Mouse (Mus musculus): ENCODE results near the gene 5730522E02Rik. TPM values are rescaled to one million over a fixed set of nuclear protein-coding genes. Genes with fewer than 3 reads are reported as not detected.

The 5730522E02Rik gene
- polyA plus RNA-seq, 1 experiment from 2014 or later, result 1.9 TPM

- Histone ChIP-seq H3K4me2 (ENCODE audit: low read length) (no peak overlapping the region), H3K36me3 (ENCODE audit: control insufficient read depth, insufficient read depth, low read length) (no peaks in the 10 kb centered on the region), H3K4me3 (ENCODE audit: low read depth, low read length) (no peak overlapping the region), H3K27me3 (replicated peaks; ENCODE audit: control insufficient read depth, insufficient read depth, low read length) (no peaks in the 10 kb centered on the region), H3K9me3 (ENCODE audit: control insufficient read depth, low read length) (no peaks in the 10 kb centered on the region), H3K4me1 (replicated peaks; ENCODE audit: control insufficient read depth, insufficient read depth, low read length) (no peaks in the 10 kb centered on the region), H3K9ac (ENCODE audit: low read length) (no peak overlapping the region), H3K27ac (ENCODE audit: low read depth) (no peak overlapping the region)
- ATAC-seq (replicated peaks; ENCODE audit: low FRiP score, low TSS enrichment, low read depth) (no peak), DNase-seq (ENCODE audit: low spot score) (no peak)
- 86% methylated on average over 1 of the region's 1 CpGs for WGBS
These were observed 530.7 kb downstream of the 5730522E02Rik start for GRCm38 (mm10) chr11:25679856-25680255.

DNA sequence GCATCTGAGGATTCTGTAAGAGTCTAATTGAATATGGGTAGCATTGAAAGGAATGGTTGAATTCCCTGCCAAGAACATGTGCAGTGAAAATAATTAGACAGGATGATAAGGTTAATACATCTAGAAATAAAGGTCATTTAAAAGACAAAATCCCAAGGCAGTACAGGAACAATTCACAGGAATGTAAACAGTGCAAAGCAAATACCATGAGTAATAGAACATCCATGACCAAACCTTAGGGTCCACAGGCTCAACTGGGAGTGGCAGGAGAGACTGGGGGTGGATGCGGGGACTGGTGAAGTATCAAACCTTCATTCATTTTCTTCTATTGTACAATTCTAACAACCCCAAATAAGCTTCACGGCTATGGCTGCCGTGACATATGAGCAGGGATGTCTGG, 536.4 kb downstream of the 5730522E02Rik start:
- H3K27ac ChIP-seq (ENCODE audit: low read depth), result no peak overlapping the region
- no peaks in the 10 kb centered on the region for H3K4me1 ChIP-seq (replicated peaks; ENCODE audit: control insufficient read depth, insufficient read depth, low read length)
- H3K4me3 ChIP-seq (ENCODE audit: low read depth, low read length), result no peak overlapping the region
- WGBS, result 82% methylated on average over 3 of the region's 3 CpGs
- ATAC-seq (replicated peaks; ENCODE audit: low FRiP score, low TSS enrichment, low read depth), result no peak
- H3K27me3 ChIP-seq (replicated peaks; ENCODE audit: control insufficient read depth, insufficient read depth, low read length), result no peaks in the 10 kb centered on the region
- DNase-seq (ENCODE audit: low spot score), result no peak
- H3K9me3 ChIP-seq (ENCODE audit: control insufficient read depth, low read length), result no peaks in the 10 kb centered on the region
- H3K9ac ChIP-seq (ENCODE audit: low read length), result no peak overlapping the region
- H3K4me2 ChIP-seq (ENCODE audit: low read length), result no peak overlapping the region
- no peaks in the 10 kb centered on the region for H3K36me3 ChIP-seq (ENCODE audit: control insufficient read depth, insufficient read depth, low read length)

DNA sequence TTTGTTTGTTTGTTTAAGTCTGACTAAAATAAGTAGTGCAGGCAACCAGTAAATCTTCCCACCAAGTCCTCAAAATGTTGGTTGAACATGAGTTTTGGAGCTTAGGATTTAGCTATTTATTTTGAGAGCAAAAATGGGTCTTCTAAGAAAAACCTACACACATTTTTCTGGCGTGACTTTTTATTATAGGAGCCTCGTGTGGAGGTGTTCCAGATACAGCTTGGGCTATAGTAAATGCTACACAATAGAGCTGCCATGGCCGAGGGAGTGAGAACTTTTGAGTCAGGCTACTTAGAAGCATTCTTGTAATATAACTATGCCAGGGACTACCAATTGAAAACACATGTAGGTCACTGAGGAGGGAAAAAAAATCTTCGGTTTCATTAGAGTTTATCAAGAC, 540.5 kb downstream of the 5730522E02Rik start:
- no peak overlapping the region for H3K4me3 ChIP-seq (ENCODE audit: low read depth, low read length)
- no peaks in the 10 kb centered on the region for H3K36me3 ChIP-seq (ENCODE audit: control insufficient read depth, insufficient read depth, low read length)
- no peak for ATAC-seq (replicated peaks; ENCODE audit: low FRiP score, low TSS enrichment, low read depth)
- WGBS, result 66% methylated on average over 4 of the region's 4 CpGs
- no peaks in the 10 kb centered on the region for H3K27me3 ChIP-seq (replicated peaks; ENCODE audit: control insufficient read depth, insufficient read depth, low read length)
- no peaks in the 10 kb centered on the region for H3K4me1 ChIP-seq (replicated peaks; ENCODE audit: control insufficient read depth, insufficient read depth, low read length)
- no peak overlapping the region for H3K27ac ChIP-seq (ENCODE audit: low read depth)
- H3K9me3 ChIP-seq (ENCODE audit: control insufficient read depth, low read length), result no peaks in the 10 kb centered on the region
- no peak overlapping the region for H3K4me2 ChIP-seq (ENCODE audit: low read length)
- no peak for DNase-seq (ENCODE audit: low spot score)
- H3K9ac ChIP-seq (ENCODE audit: low read length), result no peak overlapping the region

- no peak overlapping the region for H3K4me3 ChIP-seq (ENCODE audit: low read depth, low read length)
- no peaks in the 10 kb centered on the region for H3K36me3 ChIP-seq (ENCODE audit: control insufficient read depth, insufficient read depth, low read length)
- H3K4me2 ChIP-seq (ENCODE audit: low read length), result no peak overlapping the region
- DNase-seq (ENCODE audit: low spot score), result no peak
- H3K9ac ChIP-seq (ENCODE audit: low read length), result no peak overlapping the region
- ATAC-seq (replicated peaks; ENCODE audit: low FRiP score, low TSS enrichment, low read depth), result no peak
- 71% methylated on average over 3 of the region's 3 CpGs for WGBS
- H3K27me3 ChIP-seq (replicated peaks; ENCODE audit: control insufficient read depth, insufficient read depth, low read length), result no peaks in the 10 kb centered on the region
- no peaks in the 10 kb centered on the region for H3K9me3 ChIP-seq (ENCODE audit: control insufficient read depth, low read length)
- no peaks in the 10 kb centered on the region for H3K4me1 ChIP-seq (replicated peaks; ENCODE audit: control insufficient read depth, insufficient read depth, low read length)
- H3K27ac ChIP-seq (ENCODE audit: low read depth), result no peak overlapping the region
These were observed 545.9 kb downstream of the 5730522E02Rik start for GRCm38 (mm10) chr11:25664562-25665104.

DNA sequence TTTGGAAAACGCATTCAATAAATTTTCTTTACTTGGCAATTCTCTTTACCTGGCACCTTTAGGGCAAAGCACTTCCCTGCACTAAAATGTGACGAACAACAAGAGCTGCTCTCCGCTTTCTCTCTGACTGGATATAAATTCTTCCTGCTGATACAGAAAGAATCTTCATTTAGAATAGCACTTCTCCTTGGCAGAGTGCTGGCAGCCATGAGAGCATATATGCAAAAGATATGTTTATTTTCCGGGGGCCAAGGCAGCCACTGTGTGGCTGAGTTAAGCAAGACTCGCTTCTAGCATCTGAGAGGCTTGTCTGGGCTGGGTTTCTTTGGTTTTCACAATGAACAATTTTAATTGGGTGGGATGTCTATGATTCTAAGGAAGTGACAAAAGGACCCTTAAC, 564.3 kb downstream of the 5730522E02Rik start:
- H3K4me2 ChIP-seq (ENCODE audit: low read length), result no peak overlapping the region
- no peaks in the 10 kb centered on the region for H3K36me3 ChIP-seq (ENCODE audit: control insufficient read depth, insufficient read depth, low read length)
- no peak overlapping the region for H3K27ac ChIP-seq (ENCODE audit: low read depth)
- ATAC-seq (replicated peaks; ENCODE audit: low FRiP score, low TSS enrichment, low read depth), result no peak
- no peaks in the 10 kb centered on the region for H3K9me3 ChIP-seq (ENCODE audit: control insufficient read depth, low read length)
- no peak overlapping the region for H3K9ac ChIP-seq (ENCODE audit: low read length)
- H3K27me3 ChIP-seq (replicated peaks; ENCODE audit: control insufficient read depth, insufficient read depth, low read length), result no peaks in the 10 kb centered on the region
- DNase-seq (ENCODE audit: low spot score), result no peak
- WGBS, result 75% methylated on average over 5 of the region's 5 CpGs
- no peaks in the 10 kb centered on the region for H3K4me1 ChIP-seq (replicated peaks; ENCODE audit: control insufficient read depth, insufficient read depth, low read length)
- H3K4me3 ChIP-seq (ENCODE audit: low read depth, low read length), result no peak overlapping the region

- H3K4me3 ChIP-seq (ENCODE audit: low read depth, low read length), result no peak overlapping the region
- no peak overlapping the region; the same call in 1 of the 2 replicates for H3K4me2 ChIP-seq (ENCODE audit: low read length)
- H3K27me3 ChIP-seq (replicated peaks; ENCODE audit: control insufficient read depth, insufficient read depth, low read length), result no peaks in the 10 kb centered on the region
- no peak overlapping the region for H3K27ac ChIP-seq (ENCODE audit: low read depth)
- no peak overlapping the region for H3K9ac ChIP-seq (ENCODE audit: low read length)
- WGBS, result 60% methylated on average over 22 of the region's 22 CpGs
- no peaks in the 10 kb centered on the region for H3K9me3 ChIP-seq (ENCODE audit: control insufficient read depth, low read length)
- no peak for ATAC-seq (replicated peaks; ENCODE audit: low FRiP score, low TSS enrichment, low read depth)
- no peak for DNase-seq (ENCODE audit: low spot score)
- H3K4me1 ChIP-seq (replicated peaks; ENCODE audit: control insufficient read depth, insufficient read depth, low read length), result no peaks in the 10 kb centered on the region
- H3K36me3 ChIP-seq (ENCODE audit: control insufficient read depth, insufficient read depth, low read length), result no peaks in the 10 kb centered on the region
These were observed 565.6 kb downstream of the 5730522E02Rik start for GRCm38 (mm10) chr11:25644767-25645622.

GRCm38 (mm10) chr11:25606886-25607285, 603.7 kb downstream of the 5730522E02Rik start:
- no peak overlapping the region for H3K9ac ChIP-seq (ENCODE audit: low read length)
- no peaks in the 10 kb centered on the region for H3K9me3 ChIP-seq (ENCODE audit: control insufficient read depth, low read length)
- no peaks in the 10 kb centered on the region for H3K4me1 ChIP-seq (replicated peaks; ENCODE audit: control insufficient read depth, insufficient read depth, low read length)
- ATAC-seq (replicated peaks; ENCODE audit: low FRiP score, low TSS enrichment, low read depth) (no peak), DNase-seq (ENCODE audit: low spot score) (no peak)
- no peak overlapping the region for H3K4me2 ChIP-seq (ENCODE audit: low read length)
- H3K36me3 ChIP-seq (ENCODE audit: control insufficient read depth, insufficient read depth, low read length), result no peaks in the 10 kb centered on the region
- H3K4me3 ChIP-seq (ENCODE audit: low read depth, low read length), result no peak overlapping the region
- H3K27ac ChIP-seq (ENCODE audit: low read depth), result no peak overlapping the region
- 71% methylated on average over 2 of the region's 2 CpGs for WGBS
- no peaks in the 10 kb centered on the region for H3K27me3 ChIP-seq (replicated peaks; ENCODE audit: control insufficient read depth, insufficient read depth, low read length)

DNA sequence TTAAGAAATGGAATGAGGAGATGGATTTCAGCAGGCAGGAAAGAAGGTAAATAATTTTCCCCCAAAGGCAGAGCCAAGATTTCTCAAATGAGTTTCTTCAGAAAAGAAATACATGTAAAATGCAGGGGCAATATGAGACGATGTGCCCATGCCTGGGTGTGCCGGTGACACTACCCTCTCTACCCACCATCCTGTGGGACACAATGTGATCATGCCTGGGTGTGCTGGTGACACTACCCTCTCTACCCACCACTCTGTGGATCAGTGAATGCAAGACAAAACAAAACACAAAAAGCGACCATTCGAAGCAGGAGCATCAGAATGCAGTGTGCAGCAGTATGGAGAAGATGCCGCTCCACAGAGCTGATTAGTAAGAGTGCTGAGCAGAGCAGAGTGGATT, 610.5 kb downstream of the 5730522E02Rik start:
- H3K9ac ChIP-seq (ENCODE audit: low read length), result no peak overlapping the region
- no peak overlapping the region for H3K27ac ChIP-seq (ENCODE audit: low read depth)
- no peaks in the 10 kb centered on the region for H3K36me3 ChIP-seq (ENCODE audit: control insufficient read depth, insufficient read depth, low read length)
- H3K4me2 ChIP-seq (ENCODE audit: low read length), result no peak overlapping the region
- WGBS, result 87% methylated on average over 5 of the region's 5 CpGs
- no peaks in the 10 kb centered on the region for H3K27me3 ChIP-seq (replicated peaks; ENCODE audit: control insufficient read depth, insufficient read depth, low read length)
- H3K4me1 ChIP-seq (replicated peaks; ENCODE audit: control insufficient read depth, insufficient read depth, low read length), result no peaks in the 10 kb centered on the region
- no peak for ATAC-seq (replicated peaks; ENCODE audit: low FRiP score, low TSS enrichment, low read depth)
- H3K9me3 ChIP-seq (ENCODE audit: control insufficient read depth, low read length), result no peaks in the 10 kb centered on the region
- H3K4me3 ChIP-seq (ENCODE audit: low read depth, low read length), result no peak overlapping the region
- no peak for DNase-seq (ENCODE audit: low spot score)

DNA sequence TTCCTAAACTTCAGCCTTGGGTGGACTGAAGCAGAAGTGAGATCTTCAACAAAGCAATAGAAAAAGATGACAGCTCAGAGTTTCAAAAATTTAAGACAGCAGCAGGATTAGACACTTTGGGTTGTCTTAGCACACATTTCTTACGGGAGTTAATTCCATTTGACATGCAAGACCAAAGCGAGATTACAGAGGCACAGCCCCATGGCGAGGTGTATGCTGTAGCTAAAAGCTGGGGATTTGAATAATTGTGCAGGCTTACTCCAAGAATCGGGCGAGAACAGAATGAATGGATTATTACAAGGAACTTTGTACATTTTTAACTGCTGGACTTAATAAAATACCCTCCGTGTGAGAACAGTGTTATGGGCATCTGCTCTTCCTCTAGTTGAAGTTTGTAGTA, 615.3 kb downstream of the 5730522E02Rik start:
- Histone ChIP-seq H3K4me2 (ENCODE audit: low read length) (no peak overlapping the region), H3K36me3 (ENCODE audit: control insufficient read depth, insufficient read depth, low read length) (no peaks in the 10 kb centered on the region), H3K27me3 (replicated peaks; ENCODE audit: control insufficient read depth, insufficient read depth, low read length) (no peaks in the 10 kb centered on the region), H3K27ac (ENCODE audit: low read depth) (no peak overlapping the region), H3K4me1 (replicated peaks; ENCODE audit: control insufficient read depth, insufficient read depth, low read length) (no peaks in the 10 kb centered on the region), H3K9ac (ENCODE audit: low read length) (no peak overlapping the region), H3K9me3 (ENCODE audit: control insufficient read depth, low read length) (no peaks in the 10 kb centered on the region), H3K4me3 (ENCODE audit: low read depth, low read length) (no peak overlapping the region)
- no peak for DNase-seq (ENCODE audit: low spot score)
- 34% methylated on average over 6 of the region's 6 CpGs for WGBS
- ATAC-seq (replicated peaks; ENCODE audit: low FRiP score, low TSS enrichment, low read depth), result 0 out of 2 replicates have a peak, but pooled peaks have one; percentile 43

Data from intestine, embryonic 14.5 days (tissue).